Mouse (Mus musculus): ENCODE results near the gene Ccdc92b.
"Not testable (repeated sequence)": the region's sequence is repeated elsewhere in the genome, so short reads cannot be mapped to it uniquely, and the experiment has no call there.

DNA sequence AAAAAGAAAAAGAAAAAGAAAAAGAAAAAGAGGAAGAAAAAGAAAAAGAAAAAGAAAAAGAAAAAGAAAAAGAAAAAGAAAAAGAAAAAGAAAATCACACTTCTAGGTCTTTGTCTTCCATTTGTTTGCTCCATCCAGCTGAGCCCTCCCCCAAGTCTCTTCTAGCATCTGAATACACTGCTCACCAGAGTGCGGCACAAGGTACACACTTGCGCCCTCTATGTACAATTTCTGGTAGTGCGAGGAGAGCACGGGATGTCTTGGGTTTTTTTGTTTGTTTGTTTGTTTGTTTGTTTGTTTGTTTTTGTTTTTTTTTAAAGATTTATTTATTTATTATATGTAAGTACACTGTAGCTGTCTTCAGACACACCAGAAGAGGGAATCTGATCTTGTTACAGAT, 38.1 kb upstream of the Ccdc92b start:
- peak; percentile 24; the same call in 1 of the 2 replicates for TF ChIP-seq CTCF (IDR thresholded peaks at IDR 0.05; ENCODE audit: borderline replicate concordance, extremely low read depth, insufficient read depth, insufficient read length)
- not testable (repeated sequence) for TF ChIP-seq POLR2A (IDR thresholded peaks at IDR 0.05; ENCODE audit: borderline replicate concordance, extremely low read depth, insufficient read depth, insufficient read length, poor library complexity, severe bottlenecking)
